Comparison of ENCODE assay signal across 31 mouse cellular contexts in the genomic region with DNA sequence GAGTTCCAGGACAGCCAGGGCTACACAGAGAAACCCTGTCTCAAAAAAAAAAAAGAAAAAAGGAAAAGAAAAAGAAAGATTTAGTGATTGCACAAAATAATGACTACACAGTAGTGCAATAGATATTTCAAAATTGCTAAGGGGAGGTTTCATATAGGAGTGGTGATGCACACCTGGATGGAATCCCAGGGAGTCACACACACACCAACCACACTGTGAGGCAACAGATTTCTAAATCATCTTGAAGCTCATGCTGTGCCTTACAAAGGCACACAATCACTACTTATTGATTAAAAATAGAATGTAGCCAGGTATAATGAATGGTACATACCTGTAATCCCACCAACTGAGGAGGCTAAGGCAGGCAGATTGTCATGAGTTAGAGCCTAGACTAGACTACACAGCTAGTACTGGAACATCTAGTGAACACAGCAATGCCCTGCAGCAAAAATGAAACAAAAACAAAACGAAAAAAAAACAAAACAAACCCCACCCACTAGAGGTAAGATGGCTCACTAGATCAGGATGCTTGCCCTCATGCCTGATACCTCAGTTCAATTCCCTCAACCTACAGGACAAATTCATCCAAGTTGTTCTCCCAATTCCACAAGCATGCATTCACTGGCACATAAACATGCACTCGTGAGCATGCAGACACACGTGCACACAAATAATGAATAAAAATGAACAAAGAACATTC. TPM values are rescaled to one million over a fixed set of nuclear protein-coding genes. Genes with fewer than 3 reads are reported as not detected.
DNase-seq lines count a peak whose midpoint lies in the region; ATAC-seq and TF ChIP-seq lines count a peak whose summit lies in the region.
"Had no signal": no experiment of that assay in that cellular context is flagged by ENCODE, and none has a peak within 500 bp of the region (broad histone marks: within the 10 kb centered on the region; RNA-seq: fewer than 3 reads in every experiment).

No protein-coding gene starts in this region.

- ATAC-seq in megakaryocyte, adult 5-6 weeks (ENCODE audit: poor library complexity, severe bottlenecking): no peak
- no peak for ATAC-seq in liver, embryonic 12.5 days
- ATAC-seq: forebrain, embryonic 13.5 days; forebrain, embryonic 16.5 days; hindbrain, postnatal 0 days; intestine, embryonic 15.5 days; Patski had no signal

- H3K4me3 ChIP-seq in megakaryocyte, embryonic 14.5 days (replicated peaks): peak overlapping the region; percentile 13
- H3K4me3 ChIP-seq in liver, embryonic 12.5 days: no peak overlapping the region
- H3K4me3 ChIP-seq in gastrocnemius, adult 2 months: no peak overlapping the region
- H3K4me3 ChIP-seq: embryonic facial prominence, embryonic 10.5 days; embryonic facial prominence, embryonic 13.5 days; erythroblast, embryonic 14.5 days; forebrain, embryonic 10.5 days; forebrain, embryonic 13.5 days; heart, adult 2 months; heart, embryonic 10.5 days; heart, embryonic 13.5 days; intestine, embryonic 15.5 days had no signal

- no peaks in the 10 kb centered on the region for H3K9me3 ChIP-seq in megakaryocyte, embryonic 14.5 days
- no peaks in the 10 kb centered on the region for H3K9me3 ChIP-seq in liver, embryonic 12.5 days (replicated peaks)
- H3K9me3 ChIP-seq: embryonic facial prominence, embryonic 10.5 days; embryonic facial prominence, embryonic 13.5 days; forebrain, embryonic 10.5 days; forebrain, embryonic 13.5 days; heart, embryonic 10.5 days; heart, embryonic 13.5 days; intestine, embryonic 15.5 days had no signal

- H3K36me3 ChIP-seq in megakaryocyte, embryonic 14.5 days (replicated peaks; ENCODE audit: low read length): peaks cover 43% of the 10 kb centered on the region
- H3K36me3 ChIP-seq in liver, embryonic 12.5 days: peaks cover 22% of the 10 kb centered on the region
- H3K36me3 ChIP-seq: intestine, embryonic 15.5 days had no signal

- no peak for TF ChIP-seq CTCF in gastrocnemius, adult 2 months (IDR thresholded peaks at IDR 0.05)

- peak; percentile 36 for DNase-seq in fat pad, adult 2 months (ENCODE audit: extremely low read depth, low read depth, low spot score)
- DNase-seq in induced T-regulatory cell, adult 2 months (ENCODE audit: low read depth): peak; percentile 59
- no peak for DNase-seq in gastrocnemius, adult 2 months
- no peak for DNase-seq in retina, postnatal 1 day
- no peak for DNase-seq in cerebellum, adult 9-10 months
- DNase-seq: adrenal gland, adult 2 months; adrenal gland, postnatal 14 days; cerebellum, adult 11 months; cerebellum, adult 2 months; cerebellum, postnatal 10 days; cerebellum, postnatal 36 days; embryo, embryonic 11 days; gastrocnemius, postnatal 14 days; heart, adult 2 months; heart, postnatal 14 days; heart, postnatal 4 days had no signal

- no peak overlapping the region for H3K9ac ChIP-seq in liver, embryonic 12.5 days
- H3K9ac ChIP-seq: embryonic facial prominence, embryonic 13.5 days; forebrain, embryonic 13.5 days; heart, embryonic 13.5 days; hindbrain, embryonic 14.5 days; intestine, embryonic 15.5 days had no signal

- H3K4me2 ChIP-seq in liver, embryonic 12.5 days: no peak overlapping the region
- H3K4me2 ChIP-seq: embryonic facial prominence, embryonic 13.5 days; forebrain, embryonic 13.5 days; heart, embryonic 13.5 days; hindbrain, embryonic 14.5 days; intestine, embryonic 15.5 days had no signal

- no peak overlapping the region for H3K27ac ChIP-seq in liver, embryonic 12.5 days
- no peak overlapping the region for H3K27ac ChIP-seq in gastrocnemius, adult 2 months
- H3K27ac ChIP-seq: embryonic facial prominence, embryonic 10.5 days; embryonic facial prominence, embryonic 13.5 days; forebrain, embryonic 10.5 days; forebrain, embryonic 13.5 days; heart, adult 2 months; heart, embryonic 10.5 days; heart, embryonic 13.5 days; hindbrain, embryonic 14.5 days; hindbrain, postnatal 0 days; intestine, embryonic 15.5 days had no signal

- WGBS in liver, embryonic 12.5 days (ENCODE audit: insufficient replicate concordance): 82% methylated on average over 3 of the region's 3 CpGs

- intact Hi-C loops in gastrocnemius, adult 2 months (cut with DNase I): loop anchor here (2.0 kb wide), 1 partner anchor 27 kb away; no protein-coding TSS in a partner anchor

- H3K27me3 ChIP-seq in megakaryocyte, embryonic 14.5 days (replicated peaks): no peaks in the 10 kb centered on the region
- no peaks in the 10 kb centered on the region for H3K27me3 ChIP-seq in liver, embryonic 12.5 days (replicated peaks)
- H3K27me3 ChIP-seq: embryonic facial prominence, embryonic 13.5 days; forebrain, embryonic 13.5 days; heart, embryonic 13.5 days; intestine, embryonic 15.5 days; Patski had no signal

- peaks cover 45% of the 10 kb centered on the region for H3K4me1 ChIP-seq in megakaryocyte, embryonic 14.5 days
- peaks cover 35% of the 10 kb centered on the region for H3K4me1 ChIP-seq in liver, embryonic 12.5 days
- H3K4me1 ChIP-seq: embryonic facial prominence, embryonic 10.5 days; forebrain, embryonic 10.5 days; intestine, embryonic 15.5 days had no signal

RNA-seq across cellular contexts. Expression of a gene that starts 9.0 kb away (rescaled TPM):
- 34.0 and 111 TPM in 2 replicates for polyA plus RNA-seq in megakaryocyte, embryonic 14.5 days (2012; ENCODE audit: insufficient read depth, low replicate concordance)
- 94.3 and 96.4 TPM in 2 replicates for total RNA-seq in megakaryocyte, adult 5-6 weeks (2015)
- 90.3 and 101 TPM in 2 replicates for total RNA-seq in megakaryocyte, adult 5-6 weeks (2017)
- 11.1 and 15.5 TPM in 2 replicates for polyA plus RNA-seq in liver, embryonic 12.5 days (2016; fragmentation: Nextera tagmentation; extraction: Ambion mirVana)
- 10 to 100 TPM; 19.0 to 23.0 TPM for total RNA-seq in gastrocnemius, adult 2 months (2021)

Comparison
In these comparisons a context has a peak if more than half of its experiments do, and no peak if none do; other contexts are left out.
1. DNase-seq: peak in fat pad, adult 2 months (single experiment) and induced T-regulatory cell, adult 2 months (single experiment); none in gastrocnemius, adult 2 months (single experiment), retina, postnatal 1 day (single experiment) and cerebellum, adult 9-10 months (single experiment).